Mouse (Mus musculus) erythroblast, embryonic 14.5 days (primary cell): ENCODE measurements around the gene L1cam. TPM values are rescaled to one million over a fixed set of nuclear protein-coding genes. Genes with fewer than 3 reads are reported as not detected.

Experiments used
- H3K27me3 ChIP-seq: 2 replicates; pipeline ENCODE4 v1.6.1; 2012; ENCODE audit warnings: inconsistent platforms; ENCODE audit not compliant: control insufficient read depth
- H3K36me3 ChIP-seq: 2 replicates; pipeline ENCODE4 v1.6.1; 2012; ENCODE audit warnings: mild to moderate bottlenecking, inconsistent platforms; ENCODE audit not compliant: control insufficient read depth
- H3K4me1 ChIP-seq: 2 replicates; pipeline ENCODE4 v1.6.1; 2012; ENCODE audit warnings: inconsistent platforms; ENCODE audit not compliant: control insufficient read depth
- H3K4me3 ChIP-seq: replicated peaks from 2 replicates; pipeline ENCODE3; 2012; ENCODE audit warnings: moderate library complexity, mild to moderate bottlenecking, inconsistent platforms
- H3K9me3 ChIP-seq: 2 replicates; pipeline ENCODE4 v1.6.1; 2012; ENCODE audit warnings: low read length, inconsistent platforms, mixed read lengths; ENCODE audit not compliant: control insufficient read depth
- GATA1 ChIP-seq: IDR thresholded peaks from 2 replicates; pipeline ENCODE4 v1.6.1; 2012; ENCODE audit warnings: low read length, inconsistent platforms, mixed read lengths
- TAL1 ChIP-seq: IDR thresholded peaks from 3 replicates; pipeline ENCODE4 v1.6.1; 2012; ENCODE audit warnings: low read length, inconsistent platforms, mixed read lengths
- polyA plus RNA-seq: library from polyadenylated mRNA; stranded (reverse); fragments of >175 nt; gene quantifications from 2 replicates; pipeline ENCODE4 v1.2.3, GENCODE M21; 2012

L1cam gene
- polyA plus RNA-seq, 1 experiment = 0.09 TPM

DNA sequence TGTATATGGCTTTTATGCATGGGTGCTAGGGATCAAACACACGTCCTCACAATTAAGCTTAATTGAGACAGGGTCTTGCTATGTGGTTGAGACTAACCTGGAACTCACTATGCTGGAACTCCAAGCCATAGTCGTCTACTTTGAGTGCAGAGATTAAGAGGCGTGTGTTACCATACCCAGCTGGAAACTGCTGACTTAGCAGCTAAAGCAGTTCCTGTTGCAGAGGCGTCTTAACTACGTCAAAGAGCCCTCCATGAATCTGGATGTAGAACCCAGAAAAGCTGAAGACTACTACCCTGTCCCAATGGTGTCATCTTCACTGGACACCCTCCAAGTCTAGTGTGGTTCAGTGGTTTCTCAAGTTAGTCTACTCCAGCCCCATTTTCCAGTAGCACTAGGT is 22.7 kb upstream of the L1cam start:
- Histone ChIP-seq H3K4me1 (peaks cover 53% of the 10 kb centered on the region), H3K4me3 (no peak overlapping the region), H3K27me3 (peaks cover 4% of the 10 kb centered on the region; the same call in 1 of the 2 replicates), H3K9me3 (peaks cover 8% of the 10 kb centered on the region; the same call in 1 of the 2 replicates), H3K36me3 (peaks cover 35% of the 10 kb centered on the region)
- TF ChIP-seq TAL1 (no peak), GATA1 (no peak)

DNA sequence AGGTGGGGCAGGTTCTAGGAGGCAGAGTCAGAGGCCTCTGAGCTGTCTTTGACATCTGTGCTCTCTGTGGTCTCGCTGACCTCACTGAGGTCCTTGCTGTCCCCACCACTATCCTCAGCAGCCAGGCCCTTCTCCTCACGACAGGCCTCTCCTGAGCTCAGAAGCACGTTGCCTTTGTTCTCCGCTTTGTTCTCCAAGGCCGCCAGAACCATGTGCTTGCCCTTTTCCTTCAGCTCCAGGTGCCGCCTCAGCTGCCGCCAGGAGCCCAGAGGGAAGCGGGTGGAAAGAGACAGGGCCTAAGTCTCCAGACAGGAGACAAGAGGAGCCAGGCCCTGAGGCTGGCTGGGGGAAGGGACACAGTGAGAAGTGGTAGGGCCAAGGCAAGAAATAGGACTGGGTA is 21.0 kb upstream of the L1cam start:
- Histone ChIP-seq H3K36me3 (peaks cover 35% of the 10 kb centered on the region), H3K4me3 (no peak overlapping the region)

DNA sequence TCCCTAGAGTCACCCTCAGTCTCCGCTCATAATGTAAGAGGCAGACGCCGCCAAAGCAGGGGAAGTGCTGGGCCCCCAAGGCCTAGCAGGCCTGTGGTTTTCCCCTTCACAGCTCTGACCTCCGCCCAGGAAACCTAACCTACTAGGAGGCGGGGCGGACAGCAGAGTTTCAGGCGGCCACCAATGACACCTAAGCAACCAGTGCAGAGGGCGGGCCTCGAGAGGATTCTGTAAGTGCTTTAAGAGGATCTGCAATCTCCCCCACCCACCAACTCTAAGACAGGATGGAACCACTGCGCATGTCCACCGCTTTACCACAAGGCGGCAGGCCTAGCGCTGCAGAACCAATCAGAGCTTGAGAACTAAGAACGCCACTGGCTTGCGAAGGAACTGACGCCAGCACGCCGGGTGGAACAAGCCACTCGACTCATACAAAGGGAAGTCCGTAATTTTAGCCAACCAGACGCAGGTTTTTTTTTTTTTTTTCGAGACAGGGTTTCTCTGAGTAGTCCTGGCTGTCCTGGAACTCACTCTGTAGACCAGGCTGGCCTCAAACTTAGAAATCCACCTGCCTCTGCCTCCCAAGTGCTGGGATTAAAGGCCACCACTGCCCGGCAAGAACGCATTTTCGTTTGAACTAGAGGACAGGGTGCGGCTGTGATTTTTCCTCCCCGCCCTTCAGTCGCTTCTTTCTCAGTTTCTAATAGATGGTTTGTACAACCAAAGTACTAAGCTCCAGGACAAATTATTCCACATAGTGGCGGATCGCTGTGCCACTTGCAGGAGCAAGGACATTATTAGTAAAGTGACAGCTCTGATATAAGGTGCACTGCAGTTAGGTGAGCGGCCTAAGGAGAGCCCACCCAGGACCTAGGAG is 19.2 kb upstream of the L1cam start:
- no peak for TF ChIP-seq TAL1
- TF ChIP-seq GATA1 = no peak
- H3K27me3 ChIP-seq = no peaks in the 10 kb centered on the region
- no peaks in the 10 kb centered on the region for H3K9me3 ChIP-seq
- H3K4me3 ChIP-seq = peak overlapping the region; percentile 61
- peaks cover 34% of the 10 kb centered on the region for H3K36me3 ChIP-seq
- peaks cover 54% of the 10 kb centered on the region for H3K4me1 ChIP-seq

More for the DNA sequence above, 21.0 kb upstream of the L1cam start:
- Histone ChIP-seq H3K9me3 (peaks cover 5% of the 10 kb centered on the region; the same call in 1 of the 2 replicates), H3K27me3 (peaks cover 4% of the 10 kb centered on the region; the same call in 1 of the 2 replicates), H3K4me1 (peaks cover 47% of the 10 kb centered on the region)
- TF ChIP-seq GATA1 (no peak), TAL1 (no peak)

DNA sequence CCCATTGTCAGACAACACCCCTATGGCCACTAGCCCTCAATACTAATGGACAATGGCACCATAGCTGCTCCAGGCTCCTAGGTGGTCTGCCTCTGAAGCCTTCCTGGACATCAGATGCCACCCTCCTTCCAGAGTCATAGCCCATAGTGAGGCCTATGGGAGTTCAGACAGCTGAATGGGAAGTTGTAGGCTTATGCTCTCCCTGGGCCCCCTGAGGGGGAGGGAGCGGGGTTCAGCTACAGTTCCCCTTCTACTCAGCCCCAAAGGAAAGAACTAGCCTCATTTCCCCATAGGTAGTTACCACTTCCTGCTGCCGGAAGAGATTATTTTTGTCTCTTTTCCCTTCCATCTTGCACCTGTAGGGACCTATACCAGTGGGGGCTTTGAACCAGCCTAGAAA is 15.7 kb upstream of the L1cam start:
- Histone ChIP-seq H3K4me1 (peaks cover 56% of the 10 kb centered on the region), H3K27me3 (no peaks in the 10 kb centered on the region), H3K9me3 (no peaks in the 10 kb centered on the region), H3K4me3 (peak overlapping the region; percentile 62), H3K36me3 (no peaks in the 10 kb centered on the region; the same call in 1 of the 2 replicates)
- TF ChIP-seq TAL1 (no peak), GATA1 (no peak)

DNA sequence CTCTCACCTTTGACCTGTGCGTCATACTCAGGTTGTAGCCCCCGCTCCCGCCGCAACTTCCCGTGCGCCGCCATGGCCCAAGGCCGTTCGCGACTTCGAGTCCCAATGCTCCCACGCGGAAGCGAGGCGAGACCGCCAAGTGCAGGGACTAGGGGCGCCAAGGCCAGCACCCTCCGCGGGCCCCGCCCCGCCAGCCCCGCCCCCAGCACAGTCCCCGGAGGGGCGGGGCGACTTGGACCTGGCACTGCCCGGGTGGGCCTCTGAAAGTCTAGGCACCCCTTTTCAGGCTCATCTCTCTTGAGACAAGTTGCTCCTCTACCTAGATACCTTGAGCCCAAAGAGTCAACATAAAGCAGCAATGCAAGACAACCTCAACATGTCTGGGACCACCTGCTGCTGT is 15.3 kb upstream of the L1cam start:
- H3K36me3 ChIP-seq = peaks cover 3% of the 10 kb centered on the region
- H3K4me3 ChIP-seq = peak overlapping the region; percentile 62
- no peaks in the 10 kb centered on the region for H3K9me3 ChIP-seq
- TF ChIP-seq GATA1 (no peak), TAL1 (no peak)
- H3K27me3 ChIP-seq = no peaks in the 10 kb centered on the region
- peaks cover 54% of the 10 kb centered on the region for H3K4me1 ChIP-seq

DNA sequence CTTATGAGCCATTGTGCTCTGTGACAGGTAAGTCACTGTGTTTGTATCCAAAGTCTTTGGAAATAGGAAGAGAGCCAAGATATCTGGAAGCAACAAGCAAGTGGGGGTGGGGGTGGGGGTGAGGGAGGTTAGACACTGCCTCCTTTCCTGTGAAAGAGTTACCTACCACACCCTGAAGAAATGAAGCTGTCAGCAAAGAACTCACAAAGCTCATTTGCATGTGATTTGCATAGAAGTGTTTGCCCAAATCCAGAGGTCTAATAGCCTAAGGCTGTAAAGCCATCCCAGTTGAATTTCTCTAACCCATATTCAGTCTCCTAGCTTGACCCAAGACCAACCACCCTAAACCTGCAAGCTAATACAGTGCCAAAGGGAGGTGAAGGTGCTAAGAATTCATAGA is 14.5 kb upstream of the L1cam start:
- no peaks in the 10 kb centered on the region for H3K27me3 ChIP-seq
- TF ChIP-seq GATA1 (no peak), TAL1 (no peak)
- H3K4me3 ChIP-seq = peak overlapping the region; percentile 62
- peaks cover 10% of the 10 kb centered on the region for H3K36me3 ChIP-seq
- H3K9me3 ChIP-seq = no peaks in the 10 kb centered on the region
- H3K4me1 ChIP-seq = peaks cover 47% of the 10 kb centered on the region

DNA sequence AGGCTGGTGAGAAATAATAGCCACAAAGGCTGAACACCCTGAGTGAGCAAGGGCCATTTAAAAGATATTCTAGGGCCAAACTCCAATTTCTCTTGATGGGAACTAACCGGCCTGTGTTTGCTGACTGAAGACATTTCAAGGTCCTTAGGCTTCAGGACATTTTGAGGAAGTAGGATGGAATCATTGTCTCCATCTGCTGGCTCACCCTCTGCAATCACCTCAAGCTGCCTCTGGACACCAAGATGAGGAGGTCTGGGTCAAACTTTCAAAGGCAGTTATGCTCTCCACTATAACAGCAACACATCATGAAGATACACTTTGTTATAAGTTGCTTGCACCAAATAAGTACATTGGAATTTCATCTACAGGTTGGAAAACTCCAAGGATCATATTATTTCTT is 14.1 kb upstream of the L1cam start:
- H3K4me3 ChIP-seq = peak overlapping the region; percentile 62
- no peaks in the 10 kb centered on the region for H3K27me3 ChIP-seq
- H3K36me3 ChIP-seq = peaks cover 10% of the 10 kb centered on the region
- TF ChIP-seq TAL1 (no peak), GATA1 (no peak)
- peaks cover 45% of the 10 kb centered on the region for H3K4me1 ChIP-seq
- H3K9me3 ChIP-seq = no peaks in the 10 kb centered on the region

DNA sequence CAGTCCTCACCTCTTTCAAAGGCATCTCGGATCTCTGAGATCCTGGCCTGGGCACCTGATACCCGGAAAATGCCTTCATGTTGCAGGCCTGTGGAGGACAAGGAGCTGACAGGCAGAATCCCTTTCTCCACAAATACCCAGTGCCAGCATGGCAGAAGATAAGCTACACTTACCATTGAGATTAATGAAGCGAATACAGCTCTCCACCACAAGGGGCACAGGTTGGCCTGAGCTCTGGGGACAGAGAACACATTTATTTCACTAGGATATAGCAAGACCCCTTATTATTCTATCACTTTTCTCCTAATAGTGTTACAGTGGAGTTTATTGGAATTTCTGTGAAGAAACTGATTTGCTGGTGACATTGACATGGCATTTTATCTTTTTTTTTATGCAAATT is 2.1 kb upstream of the L1cam start:
- TF ChIP-seq TAL1 (no peak), GATA1 (no peak)
- Histone ChIP-seq H3K4me1 (no peaks in the 10 kb centered on the region), H3K36me3 (no peaks in the 10 kb centered on the region; the same call in 1 of the 2 replicates), H3K27me3 (no peaks in the 10 kb centered on the region), H3K9me3 (no peaks in the 10 kb centered on the region), H3K4me3 (no peak overlapping the region)

DNA sequence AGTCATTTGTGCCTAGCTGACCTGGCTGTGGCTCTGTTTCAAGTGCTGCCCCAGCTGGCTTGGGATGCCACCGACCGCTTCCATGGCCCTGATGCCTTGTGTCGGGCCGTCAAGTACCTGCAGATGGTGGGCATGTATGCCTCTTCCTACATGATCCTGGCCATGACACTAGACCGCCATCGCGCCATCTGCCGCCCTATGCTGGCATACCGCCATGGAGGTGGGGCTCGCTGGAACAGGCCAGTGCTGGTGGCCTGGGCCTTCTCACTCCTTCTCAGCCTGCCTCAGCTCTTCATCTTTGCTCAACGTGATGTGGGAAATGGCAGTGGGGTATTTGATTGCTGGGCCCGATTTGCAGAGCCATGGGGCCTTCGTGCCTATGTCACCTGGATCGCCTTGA is 3.1 kb downstream of the L1cam start:
- TF ChIP-seq GATA1 = no peak
- TF ChIP-seq TAL1 = no peak
- Histone ChIP-seq H3K4me1 (no peaks in the 10 kb centered on the region), H3K36me3 (no peaks in the 10 kb centered on the region; the same call in 1 of the 2 replicates), H3K9me3 (no peaks in the 10 kb centered on the region), H3K27me3 (peaks cover 4% of the 10 kb centered on the region; the same call in 1 of the 2 replicates), H3K4me3 (no peak overlapping the region)
